Comparison of ENCODE assay signal across 33 mouse cellular contexts in the genomic region with DNA sequence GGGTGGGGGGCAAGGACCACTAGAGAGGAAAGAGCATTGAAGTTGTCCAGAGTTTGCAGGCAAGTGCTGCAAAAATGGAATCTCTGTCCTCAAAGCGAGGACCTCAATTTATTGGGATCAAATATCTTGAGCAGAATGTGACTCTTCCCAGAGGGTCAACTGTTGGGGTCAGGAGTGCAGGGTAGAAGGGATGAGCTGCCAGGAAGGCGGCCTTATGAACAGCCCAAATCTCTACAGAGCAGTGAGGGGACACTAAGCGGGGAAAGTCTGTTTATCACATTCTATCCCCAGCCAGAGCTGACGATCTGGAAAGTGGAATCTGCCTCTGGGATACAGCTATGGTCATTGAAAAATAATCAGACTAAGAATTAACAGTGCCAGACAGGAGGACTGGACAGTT. TPM values are rescaled to one million over a fixed set of nuclear protein-coding genes. Genes with fewer than 3 reads are reported as not detected.
A peak's percentile ranks its signal among the peaks of the same experiment; 100 is the strongest.
DNase-seq lines count a peak whose midpoint lies in the region; ATAC-seq and TF ChIP-seq lines count a peak whose summit lies in the region.
"Had no signal": no experiment of that assay in that cellular context is flagged by ENCODE, and none has a peak within 500 bp of the region (broad histone marks: within the 10 kb centered on the region; RNA-seq: fewer than 3 reads in every experiment).

No protein-coding gene starts in this region.

- H3K4me1 ChIP-seq in kidney, adult 2 months (ENCODE audit: control insufficient read depth, insufficient read depth, low read length): no peaks in the 10 kb centered on the region
- no peaks in the 10 kb centered on the region for H3K4me1 ChIP-seq in kidney, postnatal 0 days (replicated peaks; ENCODE audit: insufficient read depth, low read length)
- H3K4me1 ChIP-seq in stomach, embryonic 15.5 days: no peaks in the 10 kb centered on the region
- H3K4me1 ChIP-seq: heart, embryonic 15.5 days; hindbrain, embryonic 13.5 days; liver, embryonic 13.5 days; midbrain, embryonic 15.5 days; neural tube, embryonic 12.5 days had no signal

- no peak for ATAC-seq in kidney, postnatal 0 days (replicated peaks; ENCODE audit: low FRiP score, low read depth)
- ATAC-seq in stomach, embryonic 15.5 days (ENCODE audit: insufficient read depth, low FRiP score, low read depth): no peak
- ATAC-seq: forebrain, embryonic 16.5 days; midbrain, embryonic 15.5 days; Patski had no signal

- no peaks in the 10 kb centered on the region for H3K27me3 ChIP-seq in kidney, adult 2 months (replicated peaks; ENCODE audit: control insufficient read depth, insufficient read depth, low read length)
- no peaks in the 10 kb centered on the region for H3K27me3 ChIP-seq in kidney, postnatal 0 days (ENCODE audit: insufficient read depth, low read length)
- H3K27me3 ChIP-seq in stomach, embryonic 15.5 days (replicated peaks): no peaks in the 10 kb centered on the region
- H3K27me3 ChIP-seq: CH12.LX; heart, embryonic 15.5 days; hindbrain, embryonic 13.5 days; limb, embryonic 12.5 days; liver, embryonic 13.5 days; megakaryocyte, embryonic 14.5 days; midbrain, embryonic 15.5 days; neural tube, embryonic 12.5 days; Patski had no signal

- WGBS in kidney, adult 2 months: 65% methylated on average over 4 of the region's 4 CpGs
- WGBS in kidney, postnatal 0 days: 48% methylated on average over 4 of the region's 4 CpGs
- 57% methylated on average over 4 of the region's 4 CpGs for WGBS in stomach, embryonic 15.5 days

- no peak for TF ChIP-seq CTCF in kidney, adult 2 months (conservative IDR thresholded peaks at IDR 0.05; ENCODE audit: insufficient read depth, insufficient read length, low read depth, low read length)
- no peak for TF ChIP-seq CTCF in kidney, postnatal 0 days (IDR thresholded peaks at IDR 0.05; ENCODE audit: low read depth)

- H3K36me3 ChIP-seq in kidney, adult 2 months (ENCODE audit: control insufficient read depth, insufficient read depth, low read length): no peaks in the 10 kb centered on the region; the same call in 1 of the 2 replicates
- H3K36me3 ChIP-seq in kidney, postnatal 0 days (ENCODE audit: insufficient read depth, low read length): 0 out of 2 replicates have a peak, but pooled peaks cover 6% of the 10 kb centered on the region
- no peaks in the 10 kb centered on the region for H3K36me3 ChIP-seq in stomach, embryonic 15.5 days
- H3K36me3 ChIP-seq: G1E; heart, embryonic 15.5 days; liver, embryonic 13.5 days had no signal

- TF ChIP-seq POLR2A in kidney, adult 2 months (IDR thresholded peaks at IDR 0.05; ENCODE audit: low read depth, low read length): no peak

- H3K4me3 ChIP-seq in kidney, adult 2 months (ENCODE audit: insufficient read depth, low read depth, low read length): no peak overlapping the region
- H3K4me3 ChIP-seq in kidney, postnatal 0 days (replicated peaks; ENCODE audit: low read depth, low read length): no peak overlapping the region
- H3K4me3 ChIP-seq in stomach, embryonic 15.5 days (replicated peaks): no peak overlapping the region
- H3K4me3 ChIP-seq: heart, embryonic 15.5 days; hindbrain, embryonic 13.5 days; limb, embryonic 12.5 days; liver, embryonic 13.5 days; megakaryocyte, embryonic 14.5 days; midbrain, embryonic 15.5 days; neural tube, embryonic 12.5 days had no signal

- no peaks in the 10 kb centered on the region for H3K9me3 ChIP-seq in kidney, postnatal 0 days (replicated peaks; ENCODE audit: low read length)
- H3K9me3 ChIP-seq in stomach, embryonic 15.5 days: no peaks in the 10 kb centered on the region
- H3K9me3 ChIP-seq: G1E; heart, embryonic 15.5 days; hindbrain, embryonic 13.5 days; limb, embryonic 12.5 days; liver, embryonic 13.5 days; megakaryocyte, embryonic 14.5 days; midbrain, embryonic 15.5 days; neural tube, embryonic 12.5 days had no signal

- peak overlapping the region; percentile 36; the same call in 1 of the 2 replicates for H3K27ac ChIP-seq in kidney, adult 2 months (ENCODE audit: insufficient read depth, low read depth, low read length)
- H3K27ac ChIP-seq in kidney, postnatal 0 days: no peak overlapping the region
- H3K27ac ChIP-seq in stomach, embryonic 15.5 days: 0 out of 2 replicates have a peak overlapping the region, but pooled peaks have one; percentile 21
- H3K27ac ChIP-seq: heart, embryonic 15.5 days; hindbrain, embryonic 13.5 days; limb, embryonic 12.5 days; liver, embryonic 13.5 days; midbrain, embryonic 15.5 days; neural tube, embryonic 12.5 days had no signal

- H3K9ac ChIP-seq in kidney, postnatal 0 days (ENCODE audit: low read depth, low read length): no peak overlapping the region
- no peak overlapping the region for H3K9ac ChIP-seq in stomach, embryonic 15.5 days
- H3K9ac ChIP-seq: heart, embryonic 15.5 days; hindbrain, embryonic 13.5 days; limb, embryonic 12.5 days; liver, embryonic 13.5 days; midbrain, embryonic 15.5 days; neural tube, embryonic 12.5 days had no signal

- DNase-seq in kidney, adult 2 months: peak; percentile 68
- no peak for DNase-seq in kidney, adult 18-20 months
- DNase-seq in kidney, adult 8-10 months: peak; percentile 23 to 49
- DNase-seq in kidney, postnatal 0 days (ENCODE audit: low spot score): peak; percentile 25
- no peak for DNase-seq in cerebellum, adult 9-10 months
- DNase-seq in gastrocnemius, postnatal 10 days: no peak
- DNase-seq: adrenal gland, postnatal 36 days; B cell, adult 2 months; cerebellum, adult 11 months; cerebellum, postnatal 25 days; gastrocnemius, postnatal 25 days; heart, postnatal 36 days; liver, embryonic 13.5 days; lung, adult 2 months; lung, postnatal 36 days; retina, postnatal 1 day; right cerebral cortex, postnatal 25 days; spleen, adult 18-20 months; thymus, adult 18-20 months; thymus, postnatal 36 days had no signal

- H3K4me2 ChIP-seq in kidney, postnatal 0 days (ENCODE audit: low read length): no peak overlapping the region
- H3K4me2 ChIP-seq in stomach, embryonic 15.5 days: no peak overlapping the region
- H3K4me2 ChIP-seq: heart, embryonic 15.5 days; hindbrain, embryonic 13.5 days; limb, embryonic 12.5 days; liver, embryonic 13.5 days; midbrain, embryonic 15.5 days; neural tube, embryonic 12.5 days had no signal

RNA-seq across cellular contexts. Expression of a gene that starts 27.9 kb away (rescaled TPM):
- polyA plus RNA-seq in kidney, adult 2 months (2012; rRNA removed): 0.19 and 0.30 TPM in 2 replicates
- 0.54 and 0.76 TPM in 2 replicates for polyA plus RNA-seq in kidney, postnatal 0 days (2015; fragmentation: Nextera tagmentation; extraction: Ambion mirVana)
- 4.1 and 4.3 TPM in 2 replicates for polyA plus RNA-seq in stomach, embryonic 15.5 days (2015; fragmentation: Nextera tagmentation; extraction: Ambion mirVana)
- under 1 TPM; 0.16 to 0.23 TPM for total RNA-seq in gastrocnemius, postnatal 10 days (2021)
- total RNA-seq: adrenal gland, adult 18-20 months; adrenal gland, postnatal 36 days; G1E; gastrocnemius, postnatal 25 days had no signal
- polyA plus RNA-seq: G1E, Patski had no signal

RNA-seq across cellular contexts. Expression of a gene that starts 41.2 kb away (rescaled TPM):
- polyA plus RNA-seq in kidney, adult 2 months (2012; rRNA removed): not detected in 2 replicates
- polyA plus RNA-seq in kidney, postnatal 0 days (2015; fragmentation: Nextera tagmentation; extraction: Ambion mirVana): 0.11 TPM in 2 replicates
- 0.10 and 0.18 TPM in 2 replicates for polyA plus RNA-seq in stomach, embryonic 15.5 days (2015; fragmentation: Nextera tagmentation; extraction: Ambion mirVana)
- total RNA-seq in gastrocnemius, postnatal 10 days (2021): not detected
- total RNA-seq: adrenal gland, adult 18-20 months; adrenal gland, postnatal 36 days; gastrocnemius, postnatal 25 days; heart, adult 8-10 months; heart, postnatal 36 days had no signal
- polyA plus RNA-seq: G1E; heart, embryonic 15.5 days had no signal

Comparison
In these comparisons a context has a peak if more than half of its experiments do, and no peak if none do; other contexts are left out.
1. DNase-seq: peak in kidney, adult 2 months (single experiment), kidney, adult 8-10 months (2 of 2) and kidney, postnatal 0 days (single experiment); none in kidney, adult 18-20 months (single experiment), cerebellum, adult 9-10 months (single experiment) and gastrocnemius, postnatal 10 days (single experiment).